Mouse (Mus musculus) forebrain, embryonic 12.5 days (tissue): Measurements from ENCODE around the gene Ddias. TPM values are rescaled to one million over a fixed set of nuclear protein-coding genes. Genes with fewer than 3 reads are reported as not detected.
"Not testable (repeated sequence)": the region's sequence is repeated elsewhere in the genome, so short reads cannot be mapped to it uniquely, and the experiment has no call there.

Source experiments
- ATAC-seq: fragments of 200-750 bp; cut with Nextera tagmentation; 2 replicates; pipeline ENCODE4 v1.8.0; 2017; ENCODE audit warnings: moderate TSS enrichment; ENCODE audit not compliant: low FRiP score
- H3K27ac ChIP-seq: fragments of 300-500 bp; sonication (generic); 2 replicates; pipeline ENCODE4 v1.5.1; 2016; ENCODE audit warnings: mild to moderate bottlenecking
- H3K27me3 ChIP-seq: fragments of 300-500 bp; sonication (generic); 2 replicates; pipeline ENCODE4 v1.6.1; 2016; ENCODE audit warnings: mild to moderate bottlenecking
- H3K36me3 ChIP-seq: fragments of 300-500 bp; sonication (generic); replicated peaks from 2 replicates; pipeline ENCODE4 v1.6.1; 2016; ENCODE audit warnings: mild to moderate bottlenecking
- H3K4me1 ChIP-seq: fragments of 300-500 bp; sonication (generic); 2 replicates; pipeline ENCODE4 v1.6.1; 2016
- H3K4me2 ChIP-seq: fragments of 300-500 bp; sonication (generic); 2 replicates; pipeline ENCODE4 v1.6.1; 2016; ENCODE audit warnings: mild to moderate bottlenecking, moderate library complexity
- H3K4me3 ChIP-seq: fragments of 300-500 bp; sonication (generic); replicated peaks from 2 replicates; pipeline ENCODE4 v1.5.1; 2016; ENCODE audit warnings: mild to moderate bottlenecking
- H3K9ac ChIP-seq: fragments of 300-500 bp; sonication (generic); 2 replicates; pipeline ENCODE4 v1.6.1; 2016; ENCODE audit warnings: mild to moderate bottlenecking
- H3K9me3 ChIP-seq: fragments of 300-500 bp; sonication (generic); 2 replicates; pipeline ENCODE4 v1.6.1; 2016
- WGBS: fragments of 180-500 bp; shearing (Covaris S2); methylation state at CpG from one replicate; pipeline ENCODE4 v1.1.7; 2016; 5-methylcytosine and 5-hydroxymethylcytosine counted together
- polyA plus RNA-seq: library from polyadenylated mRNA; unstranded; fragments of >200 nt; fragmentation: Nextera tagmentation; extraction: Ambion mirVana; gene quantifications from 2 replicates; pipeline ENCODE4 v1.2.1, GENCODE M21; 2016

Ddias gene
- 19.7 and 21.5 TPM in 2 replicates for polyA plus RNA-seq

GRCm38 (mm10) chr7:92874116-92874675 lies at the start of gene Ddias, which contains the start of gene Prcp:
Ddias (minus strand) TSS chr7:92874247.
Prcp (plus strand) TSS chr7:92874470.
- Histone ChIP-seq H3K27ac (peak within 1 kb of the TSS; percentile 99), H3K4me3 (peak within 1 kb of the TSS; percentile 56), H3K36me3 (no peaks in the 10 kb centered on the region), H3K9me3 (no peaks in the 10 kb centered on the region), H3K4me1 (peaks cover 24% of the 10 kb centered on the region), H3K4me2 (peak within 1 kb of the TSS; percentile 66), H3K9ac (peak within 1 kb of the TSS; percentile 68), H3K27me3 (no peaks in the 10 kb centered on the region)
- under 1% methylated on average over 53 of the region's 53 CpGs for WGBS
- peak; percentile 88 for ATAC-seq

GRCm38 (mm10) chr7:92920857-92921172 lies 46.8 kb upstream of the Ddias start:
- no peak overlapping the region for H3K4me3 ChIP-seq
- no peaks in the 10 kb centered on the region for H3K4me1 ChIP-seq
- H3K27me3 ChIP-seq: no peaks in the 10 kb centered on the region
- H3K9ac ChIP-seq: no peak overlapping the region
- no peak overlapping the region for H3K4me2 ChIP-seq
- H3K9me3 ChIP-seq: no peaks in the 10 kb centered on the region
- no peak overlapping the region for H3K27ac ChIP-seq
- H3K36me3 ChIP-seq: no peaks in the 10 kb centered on the region
- WGBS: 80% methylated on average over 2 of the region's 2 CpGs
- ATAC-seq: no peak

- no peak overlapping the region for H3K4me2 ChIP-seq
- no peak overlapping the region for H3K9ac ChIP-seq
- ATAC-seq: no peak
- H3K4me3 ChIP-seq: no peak overlapping the region
- no peak overlapping the region for H3K27ac ChIP-seq
- H3K27me3 ChIP-seq: no peaks in the 10 kb centered on the region
- WGBS: 80% methylated on average over 6 of the region's 6 CpGs
- H3K9me3 ChIP-seq: no peaks in the 10 kb centered on the region
- no peaks in the 10 kb centered on the region for H3K36me3 ChIP-seq
- no peaks in the 10 kb centered on the region for H3K4me1 ChIP-seq
These were observed 46.3 kb upstream of the Ddias start for GRCm38 (mm10) chr7:92920172-92920856.

- H3K36me3 ChIP-seq, H3K4me2 ChIP-seq, H3K9me3 ChIP-seq, H3K9ac ChIP-seq, H3K4me3 ChIP-seq, H3K27ac ChIP-seq, H3K27me3 ChIP-seq, H3K4me1 ChIP-seq: not testable (repeated sequence)
- 51% methylated on average over 7 of the region's 7 CpGs for WGBS
- ATAC-seq: 0 out of 2 replicates have a peak, but pooled peaks have one; percentile 12
These were observed 30.2 kb upstream of the Ddias start for GRCm38 (mm10) chr7:92904285-92904684.

- peak; percentile 92 for ATAC-seq
- Histone ChIP-seq H3K36me3 (no peaks in the 10 kb centered on the region), H3K9me3 (no peaks in the 10 kb centered on the region), H3K27ac (no peak overlapping the region), H3K4me1 (no peaks in the 10 kb centered on the region), H3K4me3 (no peak overlapping the region), H3K9ac (no peak overlapping the region), H3K4me2 (no peak overlapping the region), H3K27me3 (no peaks in the 10 kb centered on the region)
- WGBS: 43% methylated on average over 7 of the region's 7 CpGs
These were observed 29.5 kb upstream of the Ddias start for GRCm38 (mm10) chr7:92903360-92904038.

- no peaks in the 10 kb centered on the region for H3K36me3 ChIP-seq
- H3K9me3 ChIP-seq: no peaks in the 10 kb centered on the region
- H3K4me2 ChIP-seq: no peak overlapping the region
- no peak overlapping the region for H3K27ac ChIP-seq
- no peak overlapping the region for H3K9ac ChIP-seq
- peak; percentile 49; the same call in 1 of the 2 replicates for ATAC-seq
- 57% methylated on average over 2 of the region's 2 CpGs for WGBS
- no peaks in the 10 kb centered on the region for H3K27me3 ChIP-seq
- no peak overlapping the region for H3K4me3 ChIP-seq
- no peaks in the 10 kb centered on the region for H3K4me1 ChIP-seq
These were observed 23.0 kb upstream of the Ddias start for GRCm38 (mm10) chr7:92897021-92897420.

- WGBS: 71% methylated on average over 5 of the region's 5 CpGs
- no peaks in the 10 kb centered on the region for H3K9me3 ChIP-seq
- H3K4me1 ChIP-seq: no peaks in the 10 kb centered on the region
- no peak overlapping the region for H3K4me2 ChIP-seq
- H3K4me3 ChIP-seq: no peak overlapping the region
- H3K9ac ChIP-seq: no peak overlapping the region
- H3K27me3 ChIP-seq: no peaks in the 10 kb centered on the region
- no peaks in the 10 kb centered on the region for H3K36me3 ChIP-seq
- no peak for ATAC-seq
- H3K27ac ChIP-seq: no peak overlapping the region
These were observed 22.0 kb upstream of the Ddias start for GRCm38 (mm10) chr7:92896036-92896435.

GRCm38 (mm10) chr7:92893478-92893877 lies 19.4 kb upstream of the Ddias start:
- Histone ChIP-seq H3K27ac (no peak overlapping the region), H3K9me3 (no peaks in the 10 kb centered on the region), H3K4me3 (no peak overlapping the region), H3K9ac (no peak overlapping the region), H3K36me3 (no peaks in the 10 kb centered on the region), H3K27me3 (no peaks in the 10 kb centered on the region), H3K4me2 (no peak overlapping the region), H3K4me1 (no peaks in the 10 kb centered on the region)
- 45% methylated on average over 3 of the region's 3 CpGs for WGBS
- ATAC-seq: no peak

GRCm38 (mm10) chr7:92890618-92891230 lies 16.7 kb upstream of the Ddias start:
- H3K9ac ChIP-seq: no peak overlapping the region
- ATAC-seq: no peak
- no peaks in the 10 kb centered on the region for H3K4me1 ChIP-seq
- no peak overlapping the region for H3K27ac ChIP-seq
- no peaks in the 10 kb centered on the region for H3K27me3 ChIP-seq
- no peaks in the 10 kb centered on the region for H3K36me3 ChIP-seq
- no peak overlapping the region for H3K4me2 ChIP-seq
- no peaks in the 10 kb centered on the region for H3K9me3 ChIP-seq
- no peak overlapping the region for H3K4me3 ChIP-seq
- 55% methylated on average over 4 of the region's 4 CpGs for WGBS

GRCm38 (mm10) chr7:92890211-92890610 lies 16.2 kb upstream of the Ddias start:
- Histone ChIP-seq H3K9me3 (no peaks in the 10 kb centered on the region), H3K36me3 (no peaks in the 10 kb centered on the region), H3K27me3 (no peaks in the 10 kb centered on the region), H3K4me1 (no peaks in the 10 kb centered on the region), H3K4me3 (no peak overlapping the region), H3K27ac (no peak overlapping the region), H3K9ac (no peak overlapping the region), H3K4me2 (no peak overlapping the region)
- no peak for ATAC-seq
- 55% methylated on average over 1 of the region's 1 CpGs for WGBS

GRCm38 (mm10) chr7:92887230-92887629 lies 13.2 kb upstream of the Ddias start:
- H3K4me3 ChIP-seq: no peak overlapping the region
- no peak overlapping the region for H3K9ac ChIP-seq
- no peak overlapping the region for H3K4me2 ChIP-seq
- no peaks in the 10 kb centered on the region for H3K9me3 ChIP-seq
- peaks cover 3% of the 10 kb centered on the region for H3K4me1 ChIP-seq
- H3K27me3 ChIP-seq: no peaks in the 10 kb centered on the region
- no peak overlapping the region for H3K27ac ChIP-seq
- ATAC-seq: no peak
- no peaks in the 10 kb centered on the region for H3K36me3 ChIP-seq
- 95% methylated on average over 5 of the region's 5 CpGs for WGBS

GRCm38 (mm10) chr7:92886801-92887200 lies 12.8 kb upstream of the Ddias start:
- no peak overlapping the region for H3K4me3 ChIP-seq
- no peak overlapping the region for H3K9ac ChIP-seq
- no peak for ATAC-seq
- 89% methylated on average over 7 of the region's 7 CpGs for WGBS
- H3K27ac ChIP-seq: no peak overlapping the region
- H3K9me3 ChIP-seq: no peaks in the 10 kb centered on the region
- H3K36me3 ChIP-seq: no peaks in the 10 kb centered on the region
- no peak overlapping the region for H3K4me2 ChIP-seq
- no peaks in the 10 kb centered on the region for H3K27me3 ChIP-seq
- peaks cover 3% of the 10 kb centered on the region for H3K4me1 ChIP-seq
